ENCODE assay signal across 9 mouse cellular contexts in the genomic region with DNA sequence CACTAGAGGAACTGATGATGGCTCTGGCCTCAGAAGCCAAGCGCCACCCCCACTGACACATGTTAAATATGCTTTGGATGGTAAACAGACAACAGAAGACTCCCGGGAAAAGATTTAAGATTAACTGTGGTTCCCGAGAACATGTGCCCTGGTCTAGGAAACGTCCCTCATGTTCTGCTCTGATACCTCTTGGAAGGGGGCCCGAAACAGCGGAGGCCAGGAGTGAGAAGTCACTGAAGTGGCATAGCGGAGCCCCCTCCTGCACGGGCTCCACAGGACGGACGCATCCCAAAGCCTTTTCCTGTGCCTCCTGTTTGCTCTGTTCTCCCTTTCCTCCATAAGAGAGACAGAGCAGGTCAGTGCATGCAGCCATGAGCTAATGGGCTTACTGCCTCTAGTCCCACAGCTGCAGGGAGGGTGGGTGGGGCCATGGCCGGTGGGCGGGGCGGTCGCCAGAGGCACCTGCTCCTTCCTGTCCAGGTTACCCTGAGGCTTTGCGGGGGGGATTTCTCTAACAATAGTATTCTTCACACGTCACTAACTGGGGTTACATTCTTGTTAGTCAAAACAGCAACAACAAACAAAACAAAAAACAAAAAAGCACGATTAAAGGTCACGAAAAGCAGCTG.
DNase-seq lines count a peak whose midpoint lies in the region; ATAC-seq lines count a peak whose summit lies in the region.
"Had no signal": no experiment of that assay in that cellular context is flagged by ENCODE, and none has a peak within 500 bp of the region (broad histone marks: within the 10 kb centered on the region; RNA-seq: fewer than 3 reads in every experiment).

No protein-coding gene starts in this region.

- 0 out of 2 replicates have a peak overlapping the region, but pooled peaks have one; percentile 7 for H3K4me3 ChIP-seq in heart, embryonic 15.5 days
- no peak overlapping the region for H3K4me3 ChIP-seq in embryonic facial prominence, embryonic 14.5 days (ENCODE audit: low read depth, low read length)

- H3K9me3 ChIP-seq in heart, embryonic 15.5 days (replicated peaks), result no peaks in the 10 kb centered on the region
- no peaks in the 10 kb centered on the region for H3K9me3 ChIP-seq in embryonic facial prominence, embryonic 14.5 days (ENCODE audit: control insufficient read depth, low read length)
- H3K9me3 ChIP-seq: G1E had no signal

- no peak overlapping the region for H3K9ac ChIP-seq in heart, embryonic 15.5 days
- H3K9ac ChIP-seq in embryonic facial prominence, embryonic 14.5 days (ENCODE audit: low read depth, low read length), result no peak overlapping the region

- 0 out of 2 replicates have a peak, but pooled peaks cover 2% of the 10 kb centered on the region for H3K4me1 ChIP-seq in heart, embryonic 15.5 days (replicated peaks)
- H3K4me1 ChIP-seq in embryonic facial prominence, embryonic 14.5 days (ENCODE audit: control insufficient read depth, insufficient read depth, low read length), result no peaks in the 10 kb centered on the region

- peak overlapping the region; percentile 27; the same call in 1 of the 2 replicates for H3K4me2 ChIP-seq in heart, embryonic 15.5 days
- H3K4me2 ChIP-seq in embryonic facial prominence, embryonic 14.5 days (ENCODE audit: low read depth, low read length), result peak overlapping the region; percentile 46

- no peak overlapping the region for H3K27ac ChIP-seq in heart, embryonic 15.5 days
- H3K27ac ChIP-seq in embryonic facial prominence, embryonic 14.5 days (replicated peaks; ENCODE audit: low read depth, low read length), result no peak overlapping the region

- ATAC-seq in heart, embryonic 15.5 days (replicated peaks; ENCODE audit: insufficient number of reproducible peaks, insufficient read depth, low FRiP score, low read depth), result no peak; the same call in 1 of the 2 replicates
- ATAC-seq in embryonic facial prominence, embryonic 14.5 days (ENCODE audit: low read depth), result peak; percentile 85
- ATAC-seq in erythroid progenitor cell, adult 5-6 weeks (replicated peaks; ENCODE audit: low FRiP score, poor library complexity, severe bottlenecking), result no peak

- DNase-seq in heart, postnatal 25 days (ENCODE audit: low spot score), result no peak
- peak; percentile 52 for DNase-seq in embryonic facial prominence, embryonic 14.5 days (ENCODE audit: low spot score)
- DNase-seq in kidney, postnatal 25 days, result peak; percentile 39 to 65
- peak; percentile 25 for DNase-seq in retina, embryonic 14.5 days (ENCODE audit: low spot score)
- DNase-seq in cerebellum, postnatal 36 days, result no peak
- no peak for DNase-seq in gastrocnemius, postnatal 4 days (ENCODE audit: low spot score in 2 of 2)

- intact Hi-C loops in heart, postnatal 25 days (cut with DNase I), result no loop called here

- WGBS in heart, embryonic 15.5 days, result 60% methylated on average over 18 of the region's 18 CpGs
- 42% methylated on average over 18 of the region's 18 CpGs for WGBS in embryonic facial prominence, embryonic 14.5 days

- H3K27me3 ChIP-seq in heart, embryonic 15.5 days, result no peaks in the 10 kb centered on the region
- H3K27me3 ChIP-seq in embryonic facial prominence, embryonic 14.5 days (replicated peaks; ENCODE audit: control insufficient read depth, insufficient read depth, low read length), result no peaks in the 10 kb centered on the region

- H3K36me3 ChIP-seq in heart, embryonic 15.5 days, result no peaks in the 10 kb centered on the region
- H3K36me3 ChIP-seq in embryonic facial prominence, embryonic 14.5 days (ENCODE audit: control insufficient read depth, insufficient read depth, low read length), result no peaks in the 10 kb centered on the region
- H3K36me3 ChIP-seq: G1E had no signal

Comparison
In these comparisons a context has a peak if more than half of its experiments do, and no peak if none do; other contexts are left out.
1. DNase-seq: peak in embryonic facial prominence, embryonic 14.5 days (single experiment), kidney, postnatal 25 days (2 of 2) and retina, embryonic 14.5 days (single experiment); none in heart, postnatal 25 days (single experiment), cerebellum, postnatal 36 days (0 of 2) and gastrocnemius, postnatal 4 days (0 of 2).